Mouse (Mus musculus) T-cell, adult 2 months (primary cell): ENCODE data around the gene Sf3a3.
"Not testable (repeated sequence)": the region's sequence is repeated elsewhere in the genome, so short reads cannot be mapped to it uniquely, and the experiment has no call there.

Source experiments
- DNase-seq: peaks from one replicate; pipeline ENCODE4 v3.0.0; 2022; ENCODE audit warnings: low spot score

Sf3a3 gene

DNA sequence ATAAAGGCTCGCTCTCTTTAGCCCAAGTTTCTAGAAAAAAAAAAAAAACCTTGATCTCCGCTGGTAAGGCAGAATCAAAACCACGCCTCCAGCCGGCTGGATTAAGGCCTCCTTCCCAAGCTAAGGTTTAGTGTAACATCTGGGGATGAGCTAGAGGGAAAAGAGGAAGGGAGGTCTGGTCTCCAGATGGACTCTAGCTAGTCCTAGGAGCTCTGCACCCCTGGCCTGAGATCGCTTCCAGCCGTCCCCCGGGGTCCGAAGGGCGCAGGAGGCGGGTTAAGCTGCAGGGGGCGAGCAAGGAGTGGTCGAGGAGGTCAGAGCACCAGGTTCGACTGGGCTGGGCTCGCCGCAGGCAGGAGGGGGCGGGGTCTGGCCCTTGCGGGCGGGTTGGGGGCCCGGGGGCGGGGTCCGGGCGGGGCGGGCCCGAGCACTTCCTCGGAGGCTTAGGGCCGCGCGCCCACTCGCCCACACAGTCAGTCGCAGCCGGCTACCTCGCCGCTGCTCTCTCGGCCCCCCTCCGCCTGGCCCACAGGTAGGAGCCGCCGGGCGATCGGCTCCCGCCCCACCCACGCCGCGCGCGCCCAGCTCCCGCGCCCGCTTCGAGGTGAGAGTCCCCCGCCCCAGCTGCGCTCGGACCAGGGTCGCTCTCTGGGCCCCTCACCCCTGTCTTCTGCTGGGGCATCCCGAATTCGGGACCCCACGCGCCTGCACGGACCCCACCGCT is 14.2 kb upstream of the Sf3a3 start, which contains the start of gene Fhl3:
Gene Fhl3 (plus strand): TSS at position 454 of the 724 bp plus-strand sequence.
- DNase-seq, result peak; percentile 49

GRCm38 (mm10) chr4:124701052-124701845 is 13.3 kb upstream of the Sf3a3 start:
- peak; percentile 36 for DNase-seq

- DNase-seq, result no peak
Observed at GRCm38 (mm10) chr4:124701916-124702315, 12.7 kb upstream of the Sf3a3 start.

GRCm38 (mm10) chr4:124703406-124703805 is 11.2 kb upstream of the Sf3a3 start:
- no peak for DNase-seq

GRCm38 (mm10) chr4:124703881-124704796 is 10.4 kb upstream of the Sf3a3 start:
- peak; percentile 53 for DNase-seq

DNA sequence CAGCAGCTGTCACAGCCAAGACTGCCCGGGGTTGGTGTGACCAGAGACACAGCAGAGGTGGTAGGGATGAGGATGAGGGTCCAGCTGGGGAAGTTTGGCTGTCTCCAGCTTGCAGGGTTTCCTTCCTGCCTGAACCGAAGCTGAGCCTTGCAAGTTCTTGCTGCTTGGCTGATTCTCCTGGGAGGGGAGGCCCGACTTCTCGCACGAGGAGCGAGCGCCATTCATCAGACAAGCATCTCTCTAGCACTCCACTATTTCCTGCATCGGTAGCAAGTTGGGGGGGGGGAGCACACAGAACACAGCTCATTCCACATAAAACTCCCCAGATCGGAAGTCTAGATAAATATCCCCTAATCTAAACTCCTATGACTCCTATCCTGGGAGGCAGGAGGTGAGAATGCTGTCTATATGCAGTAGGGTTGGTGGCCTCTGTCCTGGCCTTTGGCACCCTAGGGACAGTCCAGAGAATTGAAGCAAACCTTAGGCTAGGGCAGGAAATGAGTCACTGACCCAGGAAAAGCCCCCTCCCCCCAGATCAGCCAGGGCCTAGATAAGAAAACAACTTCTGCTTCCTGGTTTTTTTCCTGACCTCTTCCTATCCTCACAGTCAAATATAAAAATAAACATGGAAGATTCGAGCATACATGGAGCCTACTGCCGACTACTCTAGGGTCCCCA is 9.6 kb upstream of the Sf3a3 start:
- DNase-seq, result no peak

GRCm38 (mm10) chr4:124705661-124706269 is 8.8 kb upstream of the Sf3a3 start:
- DNase-seq, result no peak

DNA sequence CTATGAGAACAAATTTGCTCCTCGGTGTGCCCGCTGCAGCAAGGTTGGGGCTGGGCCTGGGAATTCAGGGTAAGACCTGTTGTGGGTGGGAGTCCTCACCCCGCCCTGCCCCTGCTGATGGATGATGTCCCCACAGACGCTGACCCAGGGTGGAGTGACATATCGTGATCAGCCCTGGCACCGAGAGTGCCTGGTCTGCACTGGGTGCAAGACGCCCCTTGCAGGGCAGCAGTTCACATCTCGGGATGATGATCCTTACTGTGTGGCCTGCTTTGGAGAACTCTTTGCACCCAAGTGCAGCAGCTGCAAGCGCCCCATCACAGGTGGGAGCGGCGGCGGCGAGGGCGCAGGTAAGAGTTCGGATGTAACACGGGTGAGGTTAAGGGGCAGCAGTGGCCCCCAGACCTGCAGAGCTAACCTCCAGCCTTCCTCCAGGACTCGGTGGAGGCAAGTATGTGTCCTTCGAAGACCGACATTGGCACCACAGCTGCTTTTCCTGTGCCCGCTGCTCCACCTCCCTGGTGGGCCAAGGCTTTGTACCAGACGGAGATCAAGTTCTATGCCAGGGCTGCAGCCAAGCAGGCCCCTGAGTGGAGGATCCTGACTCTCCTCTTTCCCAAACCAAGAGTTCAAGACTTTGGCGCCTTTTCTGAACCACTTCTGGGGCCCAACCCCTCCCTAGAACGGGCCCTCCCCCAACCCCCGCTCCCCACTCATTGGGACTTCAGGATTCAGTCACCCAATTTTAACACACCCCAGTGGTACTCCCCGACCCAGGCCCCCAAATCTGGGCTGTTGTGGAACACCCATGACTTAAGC is 7.0 kb upstream of the Sf3a3 start:
- DNase-seq, result not testable (repeated sequence)

DNA sequence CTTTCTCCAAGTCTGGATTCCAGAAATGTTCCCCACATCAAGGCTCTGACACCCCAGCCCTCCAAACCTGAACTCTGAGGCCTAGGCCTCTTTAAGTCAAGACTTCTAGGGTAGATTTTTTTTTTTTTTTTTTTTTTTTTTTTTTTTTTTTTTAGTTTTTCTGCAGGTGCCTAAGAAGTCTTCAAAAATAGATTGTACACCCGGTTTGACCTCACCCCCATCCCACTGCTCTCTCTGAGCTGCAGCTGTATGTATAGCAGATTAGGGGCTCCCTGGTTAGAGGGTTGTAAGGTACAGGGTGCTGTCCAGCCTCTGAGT is 6.4 kb upstream of the Sf3a3 start:
- not testable (repeated sequence) for DNase-seq

DNA sequence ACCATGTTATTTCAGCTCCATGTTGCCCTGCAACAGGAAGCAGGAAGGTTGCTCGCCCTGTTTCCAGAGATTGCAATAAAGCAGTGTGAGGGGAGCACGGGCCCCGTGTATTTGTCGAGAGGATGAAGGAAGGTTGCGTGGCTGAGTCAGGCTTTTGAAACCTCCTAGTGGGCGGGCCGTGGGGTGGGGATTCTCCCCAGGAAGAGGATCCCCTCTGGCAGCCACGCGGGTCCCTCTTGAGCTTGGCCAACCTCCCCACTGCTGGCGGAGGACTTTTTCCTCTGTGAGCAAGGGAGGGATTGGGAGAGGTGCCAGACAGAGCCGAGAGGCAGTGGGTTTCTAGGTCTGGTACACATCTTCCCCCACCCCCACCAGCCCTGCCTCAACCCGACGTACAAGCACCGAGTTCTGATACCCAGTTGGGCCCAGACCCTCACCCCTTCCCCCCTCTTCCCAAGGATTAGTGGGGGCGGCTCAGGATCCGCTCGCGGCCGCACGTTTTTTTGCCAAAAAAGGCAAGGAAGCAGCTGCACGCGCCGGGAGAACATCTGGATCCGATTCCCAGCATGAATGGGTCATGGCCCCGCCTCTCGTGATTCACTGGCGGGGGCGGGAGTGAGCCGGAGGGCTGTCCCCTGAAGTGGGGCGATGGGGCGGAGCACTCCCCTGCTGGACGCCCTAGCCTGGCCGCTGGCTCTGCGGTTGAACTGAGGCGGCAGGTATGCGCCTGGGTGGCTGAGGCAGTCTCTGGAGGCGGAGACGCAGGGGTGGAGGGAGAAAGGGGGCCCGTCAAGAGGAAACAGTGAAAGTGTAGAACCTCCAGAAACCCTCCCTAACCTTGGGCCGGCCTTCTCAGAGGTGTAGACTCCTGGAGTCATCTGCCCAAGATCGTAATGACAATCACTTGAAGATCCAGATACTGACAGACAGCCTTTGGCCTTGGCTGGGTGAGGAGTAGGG is 5.8 kb upstream of the Sf3a3 start:
- DNase-seq, result peak; percentile 48

DNA sequence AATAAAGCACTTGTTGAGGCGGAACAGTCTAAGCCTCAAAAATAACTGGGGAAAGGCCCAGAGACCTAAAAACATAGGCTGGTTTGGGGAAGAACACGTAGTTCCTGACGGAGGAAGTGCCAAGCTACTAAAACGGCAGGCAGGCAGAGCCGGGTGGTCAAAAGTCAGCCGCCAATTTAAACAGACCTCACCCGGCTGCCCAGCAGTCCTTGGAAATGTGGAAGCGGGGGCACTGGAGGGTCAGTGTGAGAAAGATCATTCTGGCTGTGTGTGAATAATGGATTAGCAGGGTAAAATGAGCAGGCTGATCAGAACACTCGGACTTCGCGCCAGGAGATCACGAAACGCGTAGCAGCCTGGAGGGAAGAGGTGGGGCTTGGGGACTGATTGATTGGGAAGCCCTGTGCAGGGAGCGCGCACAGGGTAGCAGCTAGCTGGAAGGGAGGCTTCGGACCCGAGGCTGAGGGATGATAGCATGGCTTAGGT is 4.6 kb upstream of the Sf3a3 start:
- no peak for DNase-seq

- peak; percentile 43 for DNase-seq
Observed at GRCm38 (mm10) chr4:124710776-124711291, 3.7 kb upstream of the Sf3a3 start.

DNA sequence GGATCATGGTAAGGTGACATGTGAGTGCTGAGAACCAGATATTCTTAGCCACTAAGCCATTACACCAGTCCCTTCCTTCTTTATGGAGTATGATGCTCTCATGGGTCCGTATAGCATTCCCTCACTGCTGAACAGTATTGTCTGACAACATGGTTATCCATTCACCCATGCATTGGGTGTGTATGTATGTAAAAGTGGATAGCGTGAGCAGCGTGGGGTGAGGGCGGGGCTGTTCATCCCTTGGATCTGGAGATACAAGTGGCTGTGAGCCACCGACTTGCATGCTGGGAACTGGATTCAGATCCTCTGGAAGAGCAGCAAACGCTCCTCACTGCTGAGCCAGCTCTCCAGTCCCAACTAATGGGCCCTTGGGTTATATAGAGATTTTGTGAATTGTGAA is 2.0 kb upstream of the Sf3a3 start:
- no peak for DNase-seq

- not testable (repeated sequence) for DNase-seq
Observed at GRCm38 (mm10) chr4:124713850-124714249, 726 bp upstream of the Sf3a3 start.

DNA sequence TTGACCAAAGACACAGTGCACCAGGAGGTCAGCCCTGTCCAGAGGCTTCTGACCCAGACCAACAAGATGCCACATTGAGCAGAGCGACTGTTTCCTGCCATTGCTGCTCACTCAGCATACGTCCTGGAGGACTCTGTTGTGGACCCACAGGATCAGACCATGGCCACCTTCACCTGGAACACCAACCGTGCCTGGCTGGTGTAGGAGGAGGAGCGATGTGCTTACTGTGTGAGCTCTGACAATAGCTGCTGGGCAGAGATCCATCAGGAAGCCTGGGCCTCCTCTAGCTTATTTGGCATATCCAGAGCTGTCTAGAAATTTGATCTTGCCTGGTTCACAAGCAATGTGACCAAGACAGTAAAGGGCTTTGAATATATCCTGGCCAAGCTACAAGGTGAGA is 4.5 kb downstream of the Sf3a3 start:
- DNase-seq, result no peak

- no peak for DNase-seq
Observed at GRCm38 (mm10) chr4:124726121-124726520, 11.5 kb downstream of the Sf3a3 start.

DNA sequence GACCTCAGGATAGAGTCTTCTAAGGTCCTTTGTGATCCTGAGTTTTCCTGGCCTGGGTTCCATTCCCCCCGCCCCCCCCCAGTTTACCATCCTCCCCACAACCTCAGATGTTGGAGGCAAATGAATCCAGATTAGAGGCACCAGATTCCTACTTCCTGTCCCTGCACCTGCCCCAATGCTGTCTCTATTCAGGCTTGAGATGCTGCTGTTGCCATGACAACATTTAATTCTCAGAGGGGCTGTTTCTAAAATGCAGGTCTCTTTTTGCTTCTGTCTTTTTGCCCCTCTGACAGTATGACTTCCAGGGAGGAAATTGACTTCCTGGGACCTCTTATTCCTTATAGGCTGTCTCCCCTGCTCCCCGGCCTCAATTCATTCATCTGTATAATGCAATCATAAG is 22.4 kb downstream of the Sf3a3 start:
- no peak for DNase-seq

DNA sequence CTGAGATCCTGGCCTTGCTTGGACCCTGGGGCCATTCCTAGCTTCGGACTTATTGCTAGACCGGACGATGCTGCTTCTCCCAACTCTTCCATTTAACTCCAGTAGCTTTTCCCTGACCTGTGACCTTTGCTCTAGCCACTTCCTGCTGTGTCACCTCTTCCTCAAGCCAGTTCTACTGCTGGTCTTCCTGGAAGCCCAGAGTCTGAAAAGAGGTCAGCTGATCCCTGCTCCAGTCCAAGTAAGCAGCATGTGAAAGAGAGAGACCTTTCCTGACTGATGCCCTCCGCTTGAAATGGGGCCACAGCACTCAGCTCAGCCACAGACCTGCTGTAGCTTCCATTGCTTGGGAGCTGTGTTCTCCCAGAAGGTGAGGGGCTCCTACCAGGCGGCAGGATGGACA is 22.9 kb downstream of the Sf3a3 start:
- DNase-seq, result no peak

GRCm38 (mm10) chr4:124738013-124738412 is 23.4 kb downstream of the Sf3a3 start:
- no peak for DNase-seq
